Mouse (Mus musculus) kidney, embryonic 14.5 days (tissue): ENCODE data around the gene Lrrc7. TPM values are rescaled to one million over a fixed set of nuclear protein-coding genes. Genes with fewer than 3 reads are reported as not detected.

Source experiments
- ATAC-seq: fragments of 200-750 bp; cut with Nextera tagmentation; 2 replicates; pipeline ENCODE4 v1.8.0; 2017; ENCODE audit warnings: moderate number of reproducible peaks, mild to moderate bottlenecking, moderate TSS enrichment, moderate library complexity; ENCODE audit not compliant: low FRiP score, low TSS enrichment
- H3K27ac ChIP-seq: fragments of 300-500 bp; sonication (generic); 2 replicates; pipeline ENCODE4 v1.5.1; 2014; ENCODE audit warnings: low read depth, mild to moderate bottlenecking, low read length, moderate library complexity, mixed read lengths
- H3K27me3 ChIP-seq: fragments of 300-500 bp; sonication (generic); 2 replicates; pipeline ENCODE4 v1.6.1; 2014; ENCODE audit warnings: mild to moderate bottlenecking, low read length; ENCODE audit not compliant: control insufficient read depth, insufficient read depth
- H3K36me3 ChIP-seq: fragments of 300-500 bp; sonication (generic); 2 replicates; pipeline ENCODE4 v1.6.1; 2014; ENCODE audit warnings: low read length, mixed read lengths; ENCODE audit not compliant: control insufficient read depth, insufficient read depth
- H3K4me1 ChIP-seq: fragments of 300-500 bp; sonication (generic); 2 replicates; pipeline ENCODE4 v1.6.1; 2014; ENCODE audit warnings: low read length, mixed read lengths; ENCODE audit not compliant: control insufficient read depth, insufficient read depth
- H3K4me2 ChIP-seq: fragments of 300-500 bp; sonication (generic); replicated peaks from 2 replicates; pipeline ENCODE4 v1.6.1; 2014; ENCODE audit warnings: low read depth, mild to moderate bottlenecking, low read length
- H3K4me3 ChIP-seq: fragments of 300-500 bp; sonication (generic); 2 replicates; pipeline ENCODE4 v1.5.1; 2014; ENCODE audit warnings: mild to moderate bottlenecking, low read length
- H3K9ac ChIP-seq: fragments of 300-500 bp; sonication (generic); 2 replicates; pipeline ENCODE4 v1.6.1; 2014; ENCODE audit warnings: low read depth, mild to moderate bottlenecking, low read length, moderate library complexity
- H3K9me3 ChIP-seq: fragments of 300-500 bp; sonication (generic); 2 replicates; pipeline ENCODE4 v1.6.1; 2016; ENCODE audit warnings: low read length; ENCODE audit not compliant: control insufficient read depth
- WGBS: fragments of 180-500 bp; shearing (Covaris S2); extraction: QIAGEN DNeasy Blood & Tissue Kit; methylation state at CpG from one replicate; pipeline ENCODE4 v1.1.7; 2014; 5-methylcytosine and 5-hydroxymethylcytosine counted together
- polyA plus RNA-seq: library from polyadenylated mRNA; unstranded; fragments of >200 nt; fragmentation: Nextera tagmentation; extraction: Ambion mirVana; gene quantifications from 2 replicates; pipeline ENCODE4 v1.2.1, GENCODE M21; 2014

Gene Lrrc7
- polyA plus RNA-seq, 1 experiment from 2014 or later: 0.32 TPM

- Histone ChIP-seq H3K27ac (no peak overlapping the region), H3K4me1 (no peaks in the 10 kb centered on the region), H3K4me2 (no peak overlapping the region), H3K4me3 (no peak overlapping the region), H3K27me3 (no peaks in the 10 kb centered on the region), H3K36me3 (no peaks in the 10 kb centered on the region), H3K9ac (no peak overlapping the region), H3K9me3 (no peaks in the 10 kb centered on the region)
- no peak for ATAC-seq
- whole genome bisulfite sequencing: 88% methylated on average over 1 of the region's 1 CpGs
Observed at GRCm38 (mm10) chr3:158247672-158248071, 314.3 kb downstream of the Lrrc7 start.

- no peak for ATAC-seq
- Histone ChIP-seq H3K4me1 (no peaks in the 10 kb centered on the region), H3K9me3 (no peaks in the 10 kb centered on the region), H3K27ac (no peak overlapping the region), H3K9ac (no peak overlapping the region), H3K27me3 (no peaks in the 10 kb centered on the region), H3K4me3 (no peak overlapping the region), H3K36me3 (no peaks in the 10 kb centered on the region), H3K4me2 (no peak overlapping the region)
- WGBS: 75% methylated on average over 2 of the region's 2 CpGs
Observed at GRCm38 (mm10) chr3:158210657-158211056, 351.4 kb downstream of the Lrrc7 start.

- ATAC-seq: peak; percentile 90
- no peaks in the 10 kb centered on the region for H3K27me3 ChIP-seq
- WGBS: 8% methylated on average over 2 of the region's 2 CpGs
Observed at GRCm38 (mm10) chr3:158210026-158210425, 352.0 kb downstream of the Lrrc7 start.

GRCm38 (mm10) chr3:158207840-158208239 is 354.2 kb downstream of the Lrrc7 start:
- no peaks in the 10 kb centered on the region for H3K4me1 ChIP-seq
- WGBS: 52% methylated on average over 2 of the region's 2 CpGs
- no peaks in the 10 kb centered on the region for H3K36me3 ChIP-seq
- H3K4me2 ChIP-seq: no peak overlapping the region
- H3K4me3 ChIP-seq: no peak overlapping the region
- H3K9me3 ChIP-seq: no peaks in the 10 kb centered on the region
- ATAC-seq: 0 out of 2 replicates have a peak, but pooled peaks have one; percentile 32
- H3K27me3 ChIP-seq: no peaks in the 10 kb centered on the region
- H3K9ac ChIP-seq: no peak overlapping the region
- no peak overlapping the region for H3K27ac ChIP-seq

More at GRCm38 (mm10) chr3:158210026-158210425, 352.0 kb downstream of the Lrrc7 start:
- no peak overlapping the region for H3K9ac ChIP-seq
- no peak overlapping the region for H3K27ac ChIP-seq
- no peaks in the 10 kb centered on the region for H3K4me1 ChIP-seq
- no peak overlapping the region for H3K4me3 ChIP-seq
- no peaks in the 10 kb centered on the region for H3K36me3 ChIP-seq
- H3K9me3 ChIP-seq: no peaks in the 10 kb centered on the region
- no peak overlapping the region for H3K4me2 ChIP-seq

GRCm38 (mm10) chr3:158202776-158203175 is 359.2 kb downstream of the Lrrc7 start:
- H3K27me3 ChIP-seq: no peaks in the 10 kb centered on the region
- WGBS: 91% methylated on average over 3 of the region's 3 CpGs
- H3K4me1 ChIP-seq: no peaks in the 10 kb centered on the region
- H3K9me3 ChIP-seq: no peaks in the 10 kb centered on the region
- no peaks in the 10 kb centered on the region for H3K36me3 ChIP-seq
- no peak for ATAC-seq
- no peak overlapping the region for H3K9ac ChIP-seq
- no peak overlapping the region for H3K27ac ChIP-seq
- no peak overlapping the region for H3K4me2 ChIP-seq
- no peak overlapping the region for H3K4me3 ChIP-seq

- H3K27ac ChIP-seq: no peak overlapping the region
- no peaks in the 10 kb centered on the region for H3K36me3 ChIP-seq
- H3K4me3 ChIP-seq: no peak overlapping the region
- no peak overlapping the region for H3K4me2 ChIP-seq
- H3K4me1 ChIP-seq: no peaks in the 10 kb centered on the region
- ATAC-seq: no peak
- no peak overlapping the region for H3K9ac ChIP-seq
- no peaks in the 10 kb centered on the region for H3K27me3 ChIP-seq
- H3K9me3 ChIP-seq: no peaks in the 10 kb centered on the region
Observed at GRCm38 (mm10) chr3:158195426-158195825, 366.6 kb downstream of the Lrrc7 start.

- no peaks in the 10 kb centered on the region for H3K4me1 ChIP-seq
- no peak overlapping the region for H3K27ac ChIP-seq
- H3K27me3 ChIP-seq: no peaks in the 10 kb centered on the region
- 73% methylated on average over 1 of the region's 1 CpGs for WGBS
- no peaks in the 10 kb centered on the region for H3K36me3 ChIP-seq
- H3K4me2 ChIP-seq: no peak overlapping the region
- H3K9ac ChIP-seq: no peak overlapping the region
- H3K9me3 ChIP-seq: no peaks in the 10 kb centered on the region
- H3K4me3 ChIP-seq: no peak overlapping the region
- ATAC-seq: no peak
Observed at GRCm38 (mm10) chr3:158193229-158193628, 368.8 kb downstream of the Lrrc7 start.

GRCm38 (mm10) chr3:158174880-158175735 is 386.9 kb downstream of the Lrrc7 start:
- Histone ChIP-seq H3K4me1 (no peaks in the 10 kb centered on the region), H3K9ac (no peak overlapping the region), H3K4me2 (no peak overlapping the region), H3K27ac (no peak overlapping the region), H3K9me3 (no peaks in the 10 kb centered on the region), H3K27me3 (no peaks in the 10 kb centered on the region), H3K36me3 (no peaks in the 10 kb centered on the region), H3K4me3 (no peak overlapping the region)
- no peak for ATAC-seq
- 76% methylated on average over 10 of the region's 10 CpGs for WGBS

- ATAC-seq: no peak
- H3K4me1 ChIP-seq: no peaks in the 10 kb centered on the region
- no peak overlapping the region for H3K4me2 ChIP-seq
- H3K9me3 ChIP-seq: no peaks in the 10 kb centered on the region
- no peaks in the 10 kb centered on the region for H3K36me3 ChIP-seq
- H3K9ac ChIP-seq: no peak overlapping the region
- H3K27ac ChIP-seq: no peak overlapping the region
- H3K27me3 ChIP-seq: no peaks in the 10 kb centered on the region
- H3K4me3 ChIP-seq: no peak overlapping the region
- 95% methylated on average over 8 of the region's 8 CpGs for WGBS
Observed at GRCm38 (mm10) chr3:158169180-158169579, 392.8 kb downstream of the Lrrc7 start.
